Mouse (Mus musculus) midbrain, embryonic 14.5 days (tissue): ENCODE measurements around the gene Chsy1. TPM values are rescaled to one million over a fixed set of nuclear protein-coding genes. Genes with fewer than 3 reads are reported as not detected.

Experiments
- ATAC-seq: fragments of 200-750 bp; cut with Nextera tagmentation; 2 replicates; pipeline ENCODE4 v1.8.0; 2017; ENCODE audit warnings: moderate number of reproducible peaks, moderate library complexity; ENCODE audit not compliant: low FRiP score, low TSS enrichment
- DNase-seq: peaks from one replicate; pipeline ENCODE4 v3.0.0-alpha.2; 2015
- H3K27ac ChIP-seq: fragments of 300-500 bp; sonication (generic); replicated peaks from 2 replicates; pipeline ENCODE4 v1.5.1; 2014; ENCODE audit warnings: mild to moderate bottlenecking, low read depth, low read length, moderate library complexity
- H3K27me3 ChIP-seq: fragments of 300-500 bp; sonication (generic); 2 replicates; pipeline ENCODE4 v1.6.1; 2014; ENCODE audit warnings: low read length, control low read depth, mixed read lengths; ENCODE audit not compliant: control insufficient read depth, insufficient read depth
- H3K36me3 ChIP-seq: fragments of 300-500 bp; sonication (generic); 2 replicates; pipeline ENCODE4 v1.6.1; 2014; ENCODE audit warnings: low read length, control low read depth; ENCODE audit not compliant: control insufficient read depth, insufficient read depth
- H3K4me1 ChIP-seq: fragments of 300-500 bp; sonication (generic); 2 replicates; pipeline ENCODE4 v1.6.1; 2014; ENCODE audit warnings: mild to moderate bottlenecking, antibody characterized with exemption, low read length, control low read depth; ENCODE audit not compliant: control insufficient read depth, insufficient read depth
- H3K4me2 ChIP-seq: fragments of 300-500 bp; sonication (generic); 2 replicates; pipeline ENCODE4 v1.6.1; 2014; ENCODE audit warnings: mild to moderate bottlenecking, low read length, moderate library complexity
- H3K4me3 ChIP-seq: fragments of 300-500 bp; sonication (generic); replicated peaks from 2 replicates; pipeline ENCODE4 v1.5.1; 2014; ENCODE audit warnings: low read depth, low read length
- H3K9ac ChIP-seq: fragments of 300-500 bp; sonication (generic); replicated peaks from 2 replicates; pipeline ENCODE4 v1.6.1; 2014; ENCODE audit warnings: mild to moderate bottlenecking, low read length, moderate library complexity
- H3K9me3 ChIP-seq: fragments of 300-500 bp; sonication (generic); 2 replicates; pipeline ENCODE4 v1.6.1; 2016; ENCODE audit warnings: low read length, control low read depth, mixed read lengths; ENCODE audit not compliant: control insufficient read depth
- WGBS: fragments of 180-500 bp; shearing (Covaris S2); extraction: QIAGEN DNeasy Blood & Tissue Kit; methylation state at CpG from one replicate; pipeline ENCODE4 v1.1.7; 2014; 5-methylcytosine and 5-hydroxymethylcytosine counted together
- polyA plus RNA-seq: library from polyadenylated mRNA; unstranded; fragments of >200 nt; fragmentation: Nextera tagmentation; extraction: Ambion mirVana; gene quantifications from 2 replicates; pipeline ENCODE4 v1.2.1, GENCODE M21; 2014

The Chsy1 gene
- polyA plus RNA-seq, 1 experiment from 2014 or later, result 16.0 TPM

DNA sequence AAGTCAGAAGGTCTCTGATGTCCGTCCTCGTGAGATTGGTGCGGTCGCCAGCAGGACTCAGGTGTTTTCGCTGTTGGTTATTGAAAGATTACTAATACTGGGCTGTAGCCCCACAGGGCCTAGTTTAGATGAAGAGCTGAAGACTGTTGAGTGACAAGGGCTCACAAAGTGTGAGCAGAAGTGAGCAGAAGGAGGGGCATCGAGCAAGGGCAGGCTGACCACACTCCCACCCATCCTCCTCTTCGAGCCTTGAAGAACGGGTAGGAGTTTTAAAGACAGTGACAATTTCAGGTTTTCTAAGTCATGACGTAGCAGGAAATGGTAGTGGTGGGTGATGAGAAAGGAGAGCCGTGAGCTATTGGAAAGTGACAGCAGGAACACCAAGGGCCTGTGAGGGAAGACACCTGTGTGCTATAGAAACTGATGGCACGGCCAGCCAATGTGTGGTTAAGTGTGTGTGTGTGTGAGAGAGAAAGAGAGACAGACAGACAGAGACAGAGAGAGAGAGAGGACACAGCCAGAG, 6.6 kb downstream of the Chsy1 start:
- no peaks in the 10 kb centered on the region for H3K36me3 ChIP-seq
- no peak for DNase-seq
- H3K27ac ChIP-seq, result no peak overlapping the region
- ATAC-seq, result no peak
- 82% methylated on average over 11 of the region's 11 CpGs for WGBS
- H3K9me3 ChIP-seq, result no peaks in the 10 kb centered on the region
- H3K4me2 ChIP-seq, result no peak overlapping the region
- H3K27me3 ChIP-seq, result no peaks in the 10 kb centered on the region
- H3K9ac ChIP-seq, result 0 out of 2 replicates have a peak overlapping the region, but pooled peaks have one; percentile 2
- H3K4me3 ChIP-seq, result no peak overlapping the region
- peaks cover 25% of the 10 kb centered on the region; the same call in 1 of the 2 replicates for H3K4me1 ChIP-seq

DNA sequence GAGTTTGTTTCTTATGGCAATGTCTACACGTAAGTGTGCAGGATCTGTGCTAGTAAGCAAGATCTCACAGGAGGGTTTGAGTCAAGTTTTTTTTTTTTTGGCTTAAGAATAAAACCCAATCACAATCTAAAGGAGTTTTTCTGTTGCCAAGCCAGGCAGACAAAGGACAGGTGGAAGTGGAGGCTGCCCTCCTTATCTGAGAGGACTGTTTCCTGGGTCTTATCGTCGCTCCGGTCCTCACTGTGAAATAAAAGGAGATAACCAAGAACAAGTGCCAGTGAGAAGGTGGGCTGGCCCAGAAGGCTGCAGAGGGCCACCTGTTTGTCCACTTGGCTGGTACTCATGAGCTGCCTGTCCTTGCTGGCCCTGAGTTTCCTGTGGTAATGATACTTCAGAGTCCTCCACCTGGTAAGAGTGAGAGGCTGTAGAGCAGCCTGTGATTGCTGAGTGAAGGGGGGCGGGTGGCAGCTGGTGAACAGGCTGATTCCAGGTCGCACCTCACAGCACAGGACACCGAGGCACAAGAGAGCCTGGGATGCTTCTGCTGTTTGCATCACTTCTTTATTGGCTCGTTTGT, 7.7 kb downstream of the Chsy1 start:
- Histone ChIP-seq H3K4me2 (no peak overlapping the region), H3K36me3 (no peaks in the 10 kb centered on the region), H3K27ac (no peak overlapping the region), H3K9me3 (no peaks in the 10 kb centered on the region), H3K4me3 (no peak overlapping the region), H3K4me1 (peaks cover 24% of the 10 kb centered on the region; the same call in 1 of the 2 replicates), H3K9ac (no peak overlapping the region), H3K27me3 (no peaks in the 10 kb centered on the region)
- DNase-seq (no peak), ATAC-seq (no peak)
- WGBS, result 82% methylated on average over 8 of the region's 8 CpGs

GRCm38 (mm10) chr7:66118046-66118445, 8.7 kb downstream of the Chsy1 start:
- H3K27ac ChIP-seq, result no peak overlapping the region
- H3K4me3 ChIP-seq, result no peak overlapping the region
- DNase-seq (no peak), ATAC-seq (no peak)
- H3K27me3 ChIP-seq, result no peaks in the 10 kb centered on the region
- H3K36me3 ChIP-seq, result no peaks in the 10 kb centered on the region
- H3K4me2 ChIP-seq, result no peak overlapping the region
- H3K9me3 ChIP-seq, result no peaks in the 10 kb centered on the region
- 90% methylated on average over 3 of the region's 3 CpGs for WGBS
- peaks cover 19% of the 10 kb centered on the region; the same call in 1 of the 2 replicates for H3K4me1 ChIP-seq
- H3K9ac ChIP-seq, result no peak overlapping the region

GRCm38 (mm10) chr7:66118796-66119195, 9.5 kb downstream of the Chsy1 start:
- WGBS, result 74% methylated on average over 7 of the region's 7 CpGs
- Histone ChIP-seq H3K9ac (no peak overlapping the region), H3K4me1 (peaks cover 15% of the 10 kb centered on the region; the same call in 1 of the 2 replicates), H3K36me3 (no peaks in the 10 kb centered on the region), H3K27me3 (no peaks in the 10 kb centered on the region), H3K27ac (no peak overlapping the region), H3K4me3 (no peak overlapping the region), H3K9me3 (no peaks in the 10 kb centered on the region), H3K4me2 (no peak overlapping the region)
- ATAC-seq (no peak), DNase-seq (peak; percentile 20)

DNA sequence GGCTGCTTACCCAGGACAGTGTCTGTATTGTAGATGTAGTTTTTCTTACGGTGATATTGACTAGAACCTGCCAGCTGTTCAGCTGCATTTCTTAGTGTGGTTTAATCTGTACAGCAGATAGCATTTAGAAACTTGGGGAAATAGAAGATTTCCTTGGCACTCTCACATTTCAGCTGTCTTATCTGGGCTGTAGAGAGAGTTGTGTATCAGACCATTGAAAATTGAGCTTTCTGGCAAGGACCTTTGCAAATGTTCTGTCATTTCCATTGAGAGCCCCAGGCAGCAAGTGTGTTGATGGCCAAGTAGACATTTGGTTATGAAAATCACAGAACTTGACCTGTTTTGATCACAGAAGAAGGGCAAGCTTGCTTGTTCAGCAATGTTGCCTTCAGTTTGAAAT, 10.8 kb downstream of the Chsy1 start:
- H3K9ac ChIP-seq, result no peak overlapping the region
- ATAC-seq (no peak), DNase-seq (no peak)
- no peak overlapping the region for H3K27ac ChIP-seq
- no peak overlapping the region for H3K4me3 ChIP-seq
- 83% methylated on average over 1 of the region's 1 CpGs for WGBS
- H3K27me3 ChIP-seq, result no peaks in the 10 kb centered on the region
- peaks cover under 1% of the 10 kb centered on the region; the same call in 1 of the 2 replicates for H3K36me3 ChIP-seq
- peaks cover 18% of the 10 kb centered on the region; the same call in 1 of the 2 replicates for H3K4me1 ChIP-seq
- H3K4me2 ChIP-seq, result no peak overlapping the region
- H3K9me3 ChIP-seq, result no peaks in the 10 kb centered on the region

DNA sequence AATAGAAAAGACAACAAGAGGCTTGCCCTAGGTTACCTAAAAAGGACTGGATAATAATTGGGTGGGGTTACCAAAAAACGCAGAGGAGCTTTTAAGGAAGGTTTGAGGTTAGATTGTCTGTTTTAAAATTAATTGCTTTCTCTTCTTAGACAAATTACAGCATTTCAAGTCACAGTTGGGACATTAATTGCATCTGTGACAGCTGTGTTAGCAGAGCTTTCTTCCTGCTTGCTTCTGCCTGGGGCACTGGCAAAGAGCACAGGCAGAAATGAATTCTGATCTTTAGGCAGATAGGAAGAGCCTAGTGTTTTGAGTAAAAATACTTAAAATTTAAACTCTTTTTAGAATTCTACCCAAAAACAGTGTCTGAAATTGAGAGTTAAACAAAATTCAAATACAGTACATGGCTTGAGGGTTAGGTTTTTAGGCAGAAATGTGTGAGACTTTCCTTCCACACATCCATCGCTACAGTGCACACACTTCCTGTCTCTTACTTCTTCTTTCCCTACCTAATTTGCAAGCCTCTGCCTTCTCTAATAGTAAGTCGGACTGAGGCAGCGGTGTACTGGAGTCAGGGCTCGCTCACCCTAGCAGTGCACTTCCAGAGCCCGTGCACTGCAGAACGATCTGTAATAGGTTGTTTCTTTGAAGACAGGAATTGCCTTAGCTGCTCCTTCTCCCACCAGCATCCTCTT, 11.5 kb downstream of the Chsy1 start:
- ATAC-seq, result no peak
- no peaks in the 10 kb centered on the region for H3K27me3 ChIP-seq
- DNase-seq, result peak; percentile 19

DNA sequence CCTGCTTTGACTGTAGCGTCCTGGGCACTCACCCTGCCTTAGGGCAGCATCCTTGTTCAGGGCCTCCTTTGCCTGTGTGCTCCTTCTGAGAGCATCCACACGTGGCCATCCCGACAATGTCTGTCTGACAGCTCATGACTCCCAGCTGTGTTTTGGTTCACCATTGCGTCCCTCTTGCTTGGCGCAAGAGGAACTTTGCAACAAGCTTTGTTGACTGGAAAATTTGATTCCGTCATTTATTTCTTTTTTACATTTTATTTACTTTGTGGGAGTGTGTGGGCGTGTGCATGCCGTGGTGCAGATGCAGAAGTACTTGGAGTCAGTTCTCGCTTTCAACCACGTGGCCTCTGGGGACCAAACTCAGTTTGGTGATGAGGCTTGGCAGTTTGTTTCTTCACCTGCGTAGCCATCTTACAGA, 15.2 kb downstream of the Chsy1 start:
- 84% methylated on average over 11 of the region's 11 CpGs for WGBS
- H3K27me3 ChIP-seq, result no peaks in the 10 kb centered on the region
- H3K4me3 ChIP-seq, result no peak overlapping the region
- H3K4me1 ChIP-seq, result peaks cover 27% of the 10 kb centered on the region; the same call in 1 of the 2 replicates
- H3K27ac ChIP-seq, result no peak overlapping the region
- H3K9me3 ChIP-seq, result no peaks in the 10 kb centered on the region
- ATAC-seq, result no peak
- no peak for DNase-seq
- H3K4me2 ChIP-seq, result no peak overlapping the region
- peaks cover 13% of the 10 kb centered on the region for H3K36me3 ChIP-seq
- H3K9ac ChIP-seq, result no peak overlapping the region

More for the DNA sequence above, 11.5 kb downstream of the Chsy1 start:
- no peaks in the 10 kb centered on the region for H3K9me3 ChIP-seq
- WGBS, result 66% methylated on average over 7 of the region's 7 CpGs
- H3K4me2 ChIP-seq, result no peak overlapping the region
- peaks cover 7% of the 10 kb centered on the region for H3K36me3 ChIP-seq
- H3K9ac ChIP-seq, result no peak overlapping the region
- peak overlapping the region; percentile 52; the same call in 1 of the 2 replicates for H3K27ac ChIP-seq
- peaks cover 18% of the 10 kb centered on the region; the same call in 1 of the 2 replicates for H3K4me1 ChIP-seq
- no peak overlapping the region for H3K4me3 ChIP-seq

GRCm38 (mm10) chr7:66125368-66125767, 16.1 kb downstream of the Chsy1 start:
- DNase-seq, result no peak
- peaks cover 13% of the 10 kb centered on the region for H3K36me3 ChIP-seq

More at GRCm38 (mm10) chr7:66125368-66125767, 16.1 kb downstream of the Chsy1 start:
- Histone ChIP-seq H3K27me3 (no peaks in the 10 kb centered on the region), H3K9ac (no peak overlapping the region), H3K4me3 (no peak overlapping the region), H3K4me1 (peaks cover 24% of the 10 kb centered on the region; the same call in 1 of the 2 replicates), H3K27ac (no peak overlapping the region), H3K4me2 (no peak overlapping the region), H3K9me3 (no peaks in the 10 kb centered on the region)
- 93% methylated on average over 14 of the region's 14 CpGs for WGBS
- ATAC-seq, result no peak
